Mouse (Mus musculus) brain, embryonic 14.5 days (tissue): ENCODE measurements around the gene Lrch1.

Experiments used
- CTCF ChIP-seq: fragments of 200-500 bp; IDR thresholded peaks from 2 replicates; pipeline ENCODE4 v1.5.1; 2012; ENCODE audit warnings: inconsistent platforms, mild to moderate bottlenecking, moderate library complexity, borderline replicate concordance; ENCODE audit not compliant: insufficient read depth, insufficient read length; ENCODE audit errors: extremely low read depth
- POLR2A ChIP-seq: fragments of 200-500 bp; IDR thresholded peaks from 2 replicates; pipeline ENCODE4 v1.6.1; 2012; ENCODE audit warnings: mild to moderate bottlenecking, inconsistent platforms, borderline replicate concordance; ENCODE audit not compliant: poor library complexity, insufficient read depth, insufficient read length, severe bottlenecking; ENCODE audit errors: extremely low read depth

DNA sequence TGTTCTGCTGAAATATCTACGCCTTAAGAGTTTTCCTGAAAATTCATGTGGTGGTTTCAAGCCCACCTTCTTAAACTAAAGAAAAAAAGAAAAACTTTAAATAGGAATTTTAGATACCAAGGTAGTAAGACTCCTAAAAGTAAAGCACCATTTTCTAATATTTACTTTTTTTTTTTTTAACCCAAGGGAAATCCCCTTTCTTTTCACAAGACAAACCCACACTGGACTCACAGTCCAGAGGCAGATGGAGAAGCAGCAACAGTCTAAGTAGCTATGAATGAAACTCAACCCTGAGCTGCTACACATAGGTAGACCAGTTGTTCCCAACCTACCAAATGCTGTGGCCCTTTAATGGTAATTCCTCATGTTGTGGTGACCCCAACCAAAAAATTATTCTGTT lies 59.6 kb downstream of the Lrch1 start:
- TF ChIP-seq CTCF (no peak), POLR2A (no peak)
